Mouse (Mus musculus) E14TG2a.4 (cell line): Measurements from ENCODE around the gene Hdhd5.

Experiments
- H3K27me3 ChIP-seq: 2 replicates; pipeline ENCODE4 v1.6.1; 2014; ENCODE audit warnings: low read length, control low read depth; ENCODE audit not compliant: insufficient read depth
- H3K36me3 ChIP-seq: 2 replicates; pipeline ENCODE4 v1.6.1; 2014; ENCODE audit warnings: low read length, control low read depth; ENCODE audit not compliant: insufficient read depth
- H3K4me1 ChIP-seq: replicated peaks from 2 replicates; pipeline ENCODE4 v1.6.1; 2014; ENCODE audit warnings: low read depth, low read length, control low read depth
- H3K4me3 ChIP-seq: replicated peaks from 2 replicates; pipeline ENCODE4 v1.5.1; 2014; ENCODE audit warnings: mild to moderate bottlenecking, low read length
- H3K9me3 ChIP-seq: 2 replicates; pipeline ENCODE4 v1.6.1; 2014; ENCODE audit warnings: low read length, control low read depth
- CTCF ChIP-seq: conservative IDR thresholded peaks from 2 replicates; pipeline ENCODE4 v1.5.1; 2014; ENCODE audit warnings: low read length
- NANOG ChIP-seq: IDR thresholded peaks from 2 replicates; pipeline ENCODE4 v1.6.1; 2014; ENCODE audit warnings: borderline replicate concordance, low read length, mixed read lengths
- POU5F1 ChIP-seq: IDR thresholded peaks from 2 replicates; pipeline ENCODE4 v1.6.1; 2014; ENCODE audit warnings: low read length, borderline replicate concordance

Hdhd5 gene

GRCm38 (mm10) chr6:120485038-120485437 lies 46.1 kb downstream of the Hdhd5 start:
- no peak for TF ChIP-seq POU5F1
- no peak for TF ChIP-seq CTCF
- no peak for TF ChIP-seq NANOG
- H3K36me3 ChIP-seq: peaks cover 7% of the 10 kb centered on the region; the same call in 1 of the 2 replicates
- no peak overlapping the region for H3K4me3 ChIP-seq
- no peaks in the 10 kb centered on the region for H3K9me3 ChIP-seq
- H3K4me1 ChIP-seq: peaks cover 10% of the 10 kb centered on the region
- peaks cover 28% of the 10 kb centered on the region for H3K27me3 ChIP-seq

DNA sequence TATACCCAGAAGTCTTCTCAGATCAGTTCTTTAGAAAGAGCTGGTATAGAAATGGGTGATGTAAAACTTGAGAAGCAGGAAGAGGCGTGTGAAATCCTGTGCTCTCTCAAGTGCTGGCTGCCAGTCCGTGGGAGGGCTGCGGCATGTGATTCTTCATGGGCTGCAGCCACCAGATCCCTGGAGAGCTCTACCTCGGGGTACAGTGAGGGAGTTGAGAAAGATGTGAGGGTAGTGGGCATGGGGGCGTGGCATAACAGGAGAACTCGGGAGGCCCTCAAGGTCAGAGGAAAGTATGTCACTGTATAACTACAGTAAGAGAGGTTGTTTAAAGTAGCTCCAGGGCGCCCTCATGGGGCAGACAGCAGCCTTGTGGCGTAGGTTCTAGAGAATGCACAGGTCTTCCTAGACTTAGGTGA lies 47.9 kb downstream of the Hdhd5 start:
- peaks cover 13% of the 10 kb centered on the region for H3K27me3 ChIP-seq
- peaks cover 10% of the 10 kb centered on the region for H3K4me1 ChIP-seq
- H3K4me3 ChIP-seq: no peak overlapping the region
- peaks cover 10% of the 10 kb centered on the region for H3K36me3 ChIP-seq
- TF ChIP-seq POU5F1 (no peak), NANOG (no peak), CTCF (peak; percentile 35)
- no peaks in the 10 kb centered on the region for H3K9me3 ChIP-seq

- TF ChIP-seq POU5F1 (no peak), NANOG (no peak), CTCF (no peak)
- H3K9me3 ChIP-seq: no peaks in the 10 kb centered on the region
- H3K4me3 ChIP-seq: no peak overlapping the region
- peaks cover 11% of the 10 kb centered on the region for H3K27me3 ChIP-seq
- H3K4me1 ChIP-seq: peaks cover 10% of the 10 kb centered on the region
- H3K36me3 ChIP-seq: peaks cover 14% of the 10 kb centered on the region
Observed at GRCm38 (mm10) chr6:120482756-120483155, 48.4 kb downstream of the Hdhd5 start.

DNA sequence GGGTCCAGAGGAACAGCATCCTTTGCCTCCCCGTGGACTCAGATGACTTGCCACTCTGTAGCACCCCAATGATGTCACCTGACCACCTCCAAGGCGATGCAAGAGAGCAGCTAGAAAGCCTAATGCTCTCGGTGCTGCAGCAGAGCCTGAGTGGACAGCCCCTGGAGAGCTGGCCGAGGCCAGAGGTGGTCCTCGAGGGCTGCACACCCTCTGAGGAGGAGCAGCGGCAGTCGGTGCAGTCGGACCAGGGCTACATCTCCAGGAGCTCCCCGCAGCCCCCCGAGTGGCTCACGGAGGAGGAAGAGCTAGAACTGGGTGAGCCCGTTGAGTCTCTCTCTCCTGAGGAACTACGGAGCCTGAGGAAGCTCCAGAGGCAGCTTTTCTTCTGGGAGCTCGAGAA lies 49.1 kb downstream of the Hdhd5 start:
- no peaks in the 10 kb centered on the region for H3K9me3 ChIP-seq

DNA sequence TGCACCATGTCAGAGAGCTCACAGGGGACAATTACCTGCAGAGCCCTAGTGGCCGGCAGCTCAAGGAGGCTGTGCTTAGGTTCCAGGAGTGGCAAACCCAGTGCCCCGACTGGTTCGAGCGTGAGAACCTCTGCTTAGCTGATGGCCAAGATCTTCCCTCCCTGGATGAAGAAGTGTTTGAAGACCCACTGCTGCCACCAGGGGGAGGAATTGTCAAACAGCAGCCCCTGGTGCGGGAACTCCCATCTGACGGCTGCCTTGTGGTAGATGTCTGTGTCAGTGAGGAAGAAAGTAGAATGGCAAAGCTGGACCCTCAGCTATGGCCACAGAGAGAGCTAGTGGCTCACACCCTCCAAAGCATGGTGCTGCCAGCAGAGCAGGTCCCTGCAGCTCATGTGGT lies 49.6 kb downstream of the Hdhd5 start:
- no peak overlapping the region for H3K4me3 ChIP-seq
- H3K27me3 ChIP-seq: peaks cover 10% of the 10 kb centered on the region
- H3K9me3 ChIP-seq: no peaks in the 10 kb centered on the region
- peaks cover 14% of the 10 kb centered on the region for H3K36me3 ChIP-seq
- H3K4me1 ChIP-seq: peaks cover 10% of the 10 kb centered on the region
- TF ChIP-seq NANOG (no peak), POU5F1 (no peak), CTCF (peak; percentile 51)

More for the DNA sequence above, 49.1 kb downstream of the Hdhd5 start:
- no peak for TF ChIP-seq POU5F1
- no peak for TF ChIP-seq NANOG
- TF ChIP-seq CTCF: no peak
- Histone ChIP-seq H3K4me3 (no peak overlapping the region), H3K4me1 (peaks cover 10% of the 10 kb centered on the region), H3K27me3 (peaks cover 12% of the 10 kb centered on the region), H3K36me3 (peaks cover 14% of the 10 kb centered on the region)

GRCm38 (mm10) chr6:120480361-120480760 lies 50.8 kb downstream of the Hdhd5 start:
- TF ChIP-seq CTCF (no peak), POU5F1 (no peak), NANOG (no peak)
- H3K9me3 ChIP-seq: no peaks in the 10 kb centered on the region
- peaks cover 10% of the 10 kb centered on the region for H3K4me1 ChIP-seq
- H3K27me3 ChIP-seq: peaks cover 3% of the 10 kb centered on the region; the same call in 1 of the 2 replicates
- no peak overlapping the region for H3K4me3 ChIP-seq
- H3K36me3 ChIP-seq: peaks cover 17% of the 10 kb centered on the region

- Histone ChIP-seq H3K4me3 (no peak overlapping the region), H3K27me3 (peaks cover 3% of the 10 kb centered on the region; the same call in 1 of the 2 replicates), H3K4me1 (peaks cover 11% of the 10 kb centered on the region), H3K9me3 (no peaks in the 10 kb centered on the region), H3K36me3 (peaks cover 17% of the 10 kb centered on the region)
- TF ChIP-seq CTCF: no peak
- no peak for TF ChIP-seq NANOG
- TF ChIP-seq POU5F1: no peak
Observed at GRCm38 (mm10) chr6:120479302-120479701, 51.8 kb downstream of the Hdhd5 start.

- Histone ChIP-seq H3K36me3 (peaks cover 10% of the 10 kb centered on the region), H3K9me3 (no peaks in the 10 kb centered on the region), H3K4me3 (no peak overlapping the region), H3K4me1 (peaks cover 30% of the 10 kb centered on the region), H3K27me3 (peaks cover 3% of the 10 kb centered on the region; the same call in 1 of the 2 replicates)
- TF ChIP-seq POU5F1 (no peak), NANOG (no peak), CTCF (no peak)
Observed at GRCm38 (mm10) chr6:120475288-120475687, 55.8 kb downstream of the Hdhd5 start.

DNA sequence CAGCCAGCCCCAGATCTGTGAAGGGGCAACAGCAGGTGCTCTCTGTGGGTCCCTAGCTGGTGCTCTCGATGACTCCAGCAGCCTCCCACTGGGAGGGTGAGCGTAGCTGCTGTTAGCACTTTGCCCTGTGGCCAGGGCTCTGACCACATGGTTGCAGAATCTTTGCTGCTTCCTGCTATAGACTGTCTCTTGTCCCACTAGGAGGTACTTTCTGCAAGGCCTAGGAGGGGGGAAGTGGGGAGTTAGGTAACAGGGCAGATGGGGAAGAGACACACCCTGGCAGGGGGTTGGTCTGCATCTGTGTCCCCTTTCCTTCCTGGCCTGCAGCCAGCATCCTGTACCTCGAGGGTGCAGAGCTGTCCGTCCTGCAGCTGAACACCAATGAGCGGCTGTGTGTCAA lies 57.7 kb downstream of the Hdhd5 start:
- Histone ChIP-seq H3K36me3 (peaks cover 9% of the 10 kb centered on the region), H3K9me3 (no peaks in the 10 kb centered on the region), H3K4me1 (peaks cover 30% of the 10 kb centered on the region), H3K4me3 (0 out of 2 replicates have a peak overlapping the region, but pooled peaks have one; percentile 4), H3K27me3 (peaks cover 3% of the 10 kb centered on the region; the same call in 1 of the 2 replicates)
- TF ChIP-seq NANOG (no peak), CTCF (no peak), POU5F1 (no peak)
